Mouse (Mus musculus): ENCODE measurements around the gene Cstf3. TPM values are rescaled to one million over a fixed set of nuclear protein-coding genes. Genes with fewer than 3 reads are reported as not detected.

Cstf3 gene
- polyA plus RNA-seq, 1 experiment from 2014 or later = 94.8 TPM

- H3K36me3 ChIP-seq (ENCODE audit: control insufficient read depth, insufficient read depth, low read length) = peaks cover 5% of the 10 kb centered on the region
- H3K9me3 ChIP-seq (ENCODE audit: control insufficient read depth, low read length) = no peaks in the 10 kb centered on the region
- H3K4me1 ChIP-seq (ENCODE audit: control insufficient read depth, insufficient read depth, low read length) = no peaks in the 10 kb centered on the region
- H3K9ac ChIP-seq (ENCODE audit: low read length) = no peak overlapping the region
- no peak overlapping the region for H3K4me3 ChIP-seq (ENCODE audit: low read depth, low read length)
- H3K27me3 ChIP-seq (ENCODE audit: control insufficient read depth, insufficient read depth, low read length) = no peaks in the 10 kb centered on the region
- DNase-seq (ENCODE audit: low spot score, missing footprints) (no peak), ATAC-seq (ENCODE audit: low FRiP score) (no peak)
- H3K4me2 ChIP-seq = no peak overlapping the region
- H3K27ac ChIP-seq (ENCODE audit: low read depth, low read length) = no peak overlapping the region
- WGBS = 92% methylated on average over 8 of the region's 8 CpGs
Observed at GRCm38 (mm10) chr2:104663372-104664100, 73.2 kb downstream of the Cstf3 start.

DNA sequence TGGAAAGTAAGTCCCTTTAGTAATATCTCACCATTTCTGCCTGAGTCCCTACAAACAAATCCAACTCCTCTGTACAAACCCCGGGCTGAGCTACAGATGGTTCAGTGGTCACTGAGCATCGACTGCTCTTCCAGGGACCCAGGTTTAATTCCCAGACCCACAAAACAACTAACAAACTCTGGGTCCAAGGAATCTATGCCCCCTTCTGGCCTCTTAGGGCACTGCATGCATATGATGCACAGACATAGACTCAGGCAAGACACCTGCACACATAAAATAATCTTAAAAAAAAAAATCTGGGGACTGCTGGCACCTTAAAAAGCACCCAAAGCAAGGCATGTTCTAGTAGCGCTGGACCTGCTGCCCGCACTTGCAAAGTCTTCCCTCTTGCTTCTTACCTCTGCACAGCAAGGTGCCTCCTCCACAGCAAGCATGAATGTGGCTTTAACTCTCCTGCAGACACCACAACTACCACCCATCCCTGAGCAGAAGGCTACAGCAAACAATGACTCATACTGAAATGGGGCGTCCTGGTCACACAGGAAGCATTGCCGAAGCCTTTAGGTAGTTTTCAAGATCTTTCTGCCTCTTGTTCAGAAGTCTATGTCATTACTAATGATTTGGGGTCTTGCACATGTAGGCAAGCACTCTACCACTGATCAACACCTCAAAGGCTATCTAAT, 78.9 kb downstream of the Cstf3 start:
- peaks cover 3% of the 10 kb centered on the region; the same call in 1 of the 2 replicates for H3K36me3 ChIP-seq (ENCODE audit: control insufficient read depth, insufficient read depth, low read length)
- H3K27ac ChIP-seq (ENCODE audit: low read depth, low read length) = no peak overlapping the region
- no peaks in the 10 kb centered on the region for H3K27me3 ChIP-seq (ENCODE audit: control insufficient read depth, insufficient read depth, low read length)
- H3K9ac ChIP-seq (ENCODE audit: low read length) = no peak overlapping the region
- no peaks in the 10 kb centered on the region for H3K9me3 ChIP-seq (ENCODE audit: control insufficient read depth, low read length)
- ATAC-seq (ENCODE audit: low FRiP score) (no peak), DNase-seq (ENCODE audit: low spot score, missing footprints) (no peak)
- no peak overlapping the region for H3K4me3 ChIP-seq (ENCODE audit: low read depth, low read length)
- H3K4me2 ChIP-seq = no peak overlapping the region
- WGBS = 85% methylated on average over 6 of the region's 6 CpGs
- no peaks in the 10 kb centered on the region for H3K4me1 ChIP-seq (ENCODE audit: control insufficient read depth, insufficient read depth, low read length)

DNA sequence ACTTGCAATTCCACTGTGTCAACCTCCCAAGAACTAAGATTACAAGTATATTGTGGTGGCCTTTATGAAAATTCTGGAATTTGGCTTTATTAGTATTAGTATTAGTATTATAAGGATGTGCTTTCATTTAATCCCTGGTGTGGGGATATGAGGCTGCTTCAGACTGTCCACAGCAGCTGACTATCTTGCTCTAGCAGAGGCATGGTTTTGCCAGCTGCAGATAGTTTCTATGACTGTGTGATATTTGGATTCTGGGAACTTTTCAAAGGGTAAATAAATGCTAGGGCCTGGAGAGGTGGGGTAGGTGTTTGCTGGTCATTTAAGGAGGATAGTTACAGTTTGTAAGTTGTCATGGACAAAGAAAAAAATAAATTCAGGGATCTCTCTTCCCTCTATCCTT, 81.4 kb downstream of the Cstf3 start:
- Histone ChIP-seq H3K27me3 (ENCODE audit: control insufficient read depth, insufficient read depth, low read length) (no peaks in the 10 kb centered on the region), H3K27ac (ENCODE audit: low read depth, low read length) (no peak overlapping the region), H3K4me2 (no peak overlapping the region), H3K4me1 (ENCODE audit: control insufficient read depth, insufficient read depth, low read length) (no peaks in the 10 kb centered on the region), H3K9me3 (ENCODE audit: control insufficient read depth, low read length) (no peaks in the 10 kb centered on the region), H3K4me3 (ENCODE audit: low read depth, low read length) (no peak overlapping the region), H3K9ac (ENCODE audit: low read length) (no peak overlapping the region), H3K36me3 (ENCODE audit: control insufficient read depth, insufficient read depth, low read length) (no peaks in the 10 kb centered on the region)
- ATAC-seq (ENCODE audit: low FRiP score) (no peak), DNase-seq (ENCODE audit: low spot score, missing footprints) (no peak)

- Histone ChIP-seq H3K27ac (ENCODE audit: low read depth, low read length) (no peak overlapping the region), H3K4me1 (ENCODE audit: control insufficient read depth, insufficient read depth, low read length) (no peaks in the 10 kb centered on the region), H3K9me3 (ENCODE audit: control insufficient read depth, low read length) (no peaks in the 10 kb centered on the region), H3K9ac (ENCODE audit: low read length) (no peak overlapping the region), H3K36me3 (ENCODE audit: control insufficient read depth, insufficient read depth, low read length) (peaks cover 4% of the 10 kb centered on the region; the same call in 1 of the 2 replicates), H3K27me3 (ENCODE audit: control insufficient read depth, insufficient read depth, low read length) (no peaks in the 10 kb centered on the region), H3K4me3 (ENCODE audit: low read depth, low read length) (no peak overlapping the region), H3K4me2 (no peak overlapping the region)
- ATAC-seq (ENCODE audit: low FRiP score) (no peak), DNase-seq (ENCODE audit: low spot score, missing footprints) (no peak)
- WGBS = 89% methylated on average over 3 of the region's 3 CpGs
Observed at GRCm38 (mm10) chr2:104677326-104677725, 87.0 kb downstream of the Cstf3 start.

- no peaks in the 10 kb centered on the region for H3K27me3 ChIP-seq (ENCODE audit: control insufficient read depth, insufficient read depth, low read length)
- peaks cover 9% of the 10 kb centered on the region for H3K36me3 ChIP-seq (ENCODE audit: control insufficient read depth, insufficient read depth, low read length)
- no peak overlapping the region for H3K9ac ChIP-seq (ENCODE audit: low read length)
- 92% methylated on average over 4 of the region's 4 CpGs for WGBS
- H3K4me2 ChIP-seq = no peak overlapping the region
- H3K4me3 ChIP-seq (ENCODE audit: low read depth, low read length) = no peak overlapping the region
- no peak for DNase-seq (ENCODE audit: low spot score, missing footprints)
- H3K9me3 ChIP-seq (ENCODE audit: control insufficient read depth, low read length) = no peaks in the 10 kb centered on the region
- no peaks in the 10 kb centered on the region for H3K4me1 ChIP-seq (ENCODE audit: control insufficient read depth, insufficient read depth, low read length)
- ATAC-seq (ENCODE audit: low FRiP score) = no peak
- H3K27ac ChIP-seq (ENCODE audit: low read depth, low read length) = no peak overlapping the region
Observed at GRCm38 (mm10) chr2:104684771-104685170, 94.4 kb downstream of the Cstf3 start.

GRCm38 (mm10) chr2:104685418-104685817, 95.1 kb downstream of the Cstf3 start:
- 13% methylated on average over 13 of the region's 13 CpGs for WGBS
- peaks cover 9% of the 10 kb centered on the region for H3K36me3 ChIP-seq (ENCODE audit: control insufficient read depth, insufficient read depth, low read length)
- H3K4me1 ChIP-seq (ENCODE audit: control insufficient read depth, insufficient read depth, low read length) = no peaks in the 10 kb centered on the region
- DNase-seq (ENCODE audit: low spot score, missing footprints) = peak; percentile 97
- no peak overlapping the region for H3K9ac ChIP-seq (ENCODE audit: low read length)
- ATAC-seq (ENCODE audit: low FRiP score) = peak; percentile 93
- no peak overlapping the region for H3K4me2 ChIP-seq
- H3K4me3 ChIP-seq (ENCODE audit: low read depth, low read length) = no peak overlapping the region
- no peak overlapping the region for H3K27ac ChIP-seq (ENCODE audit: low read depth, low read length)
- H3K27me3 ChIP-seq (ENCODE audit: control insufficient read depth, insufficient read depth, low read length) = no peaks in the 10 kb centered on the region
- H3K9me3 ChIP-seq (ENCODE audit: control insufficient read depth, low read length) = no peaks in the 10 kb centered on the region

- peaks cover 5% of the 10 kb centered on the region for H3K36me3 ChIP-seq (ENCODE audit: control insufficient read depth, insufficient read depth, low read length)
- no peak overlapping the region for H3K27ac ChIP-seq (ENCODE audit: low read depth, low read length)
- H3K27me3 ChIP-seq (ENCODE audit: control insufficient read depth, insufficient read depth, low read length) = no peaks in the 10 kb centered on the region
- no peak overlapping the region for H3K4me3 ChIP-seq (ENCODE audit: low read depth, low read length)
- H3K4me2 ChIP-seq = no peak overlapping the region
- no peak overlapping the region for H3K9ac ChIP-seq (ENCODE audit: low read length)
- ATAC-seq (ENCODE audit: low FRiP score) (no peak), DNase-seq (ENCODE audit: low spot score, missing footprints) (no peak)
- WGBS = 65% methylated on average over 3 of the region's 3 CpGs
- H3K9me3 ChIP-seq (ENCODE audit: control insufficient read depth, low read length) = no peaks in the 10 kb centered on the region
- no peaks in the 10 kb centered on the region for H3K4me1 ChIP-seq (ENCODE audit: control insufficient read depth, insufficient read depth, low read length)
Observed at GRCm38 (mm10) chr2:104687261-104687660, 96.9 kb downstream of the Cstf3 start.

- peaks cover 5% of the 10 kb centered on the region for H3K36me3 ChIP-seq (ENCODE audit: control insufficient read depth, insufficient read depth, low read length)
- no peaks in the 10 kb centered on the region for H3K4me1 ChIP-seq (ENCODE audit: control insufficient read depth, insufficient read depth, low read length)
- DNase-seq (ENCODE audit: low spot score, missing footprints) = no peak
- H3K9me3 ChIP-seq (ENCODE audit: control insufficient read depth, low read length) = no peaks in the 10 kb centered on the region
- no peak overlapping the region for H3K4me2 ChIP-seq
- H3K27ac ChIP-seq (ENCODE audit: low read depth, low read length) = no peak overlapping the region
- ATAC-seq (ENCODE audit: low FRiP score) = no peak
- no peak overlapping the region for H3K9ac ChIP-seq (ENCODE audit: low read length)
- H3K4me3 ChIP-seq (ENCODE audit: low read depth, low read length) = no peak overlapping the region
- H3K27me3 ChIP-seq (ENCODE audit: control insufficient read depth, insufficient read depth, low read length) = no peaks in the 10 kb centered on the region
- 85% methylated on average over 3 of the region's 3 CpGs for WGBS
Observed at GRCm38 (mm10) chr2:104688321-104688720, 98.0 kb downstream of the Cstf3 start.

DNA sequence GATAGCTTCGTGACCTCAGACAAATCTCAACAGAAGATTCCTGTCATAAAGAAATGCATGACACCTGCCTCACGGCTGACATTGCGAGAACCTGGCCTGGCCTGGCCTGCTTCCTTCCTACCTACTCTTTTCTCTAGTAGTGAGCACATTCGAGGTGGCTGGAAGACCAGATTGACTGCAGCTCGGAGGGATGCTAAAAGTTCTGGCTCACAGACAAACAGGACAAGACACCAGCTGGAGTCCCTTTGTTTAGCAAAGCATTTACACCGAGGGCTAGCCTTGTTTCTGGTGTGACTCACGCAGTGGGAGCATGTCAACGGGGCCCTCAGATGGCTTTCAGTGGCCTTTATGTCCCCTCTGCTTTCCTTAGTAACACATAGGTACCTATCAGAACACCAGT, 98.4 kb downstream of the Cstf3 start:
- Histone ChIP-seq H3K36me3 (ENCODE audit: control insufficient read depth, insufficient read depth, low read length) (peaks cover 3% of the 10 kb centered on the region), H3K27ac (ENCODE audit: low read depth, low read length) (no peak overlapping the region), H3K4me2 (no peak overlapping the region), H3K4me3 (ENCODE audit: low read depth, low read length) (no peak overlapping the region), H3K9ac (ENCODE audit: low read length) (no peak overlapping the region), H3K4me1 (ENCODE audit: control insufficient read depth, insufficient read depth, low read length) (no peaks in the 10 kb centered on the region), H3K27me3 (ENCODE audit: control insufficient read depth, insufficient read depth, low read length) (no peaks in the 10 kb centered on the region), H3K9me3 (ENCODE audit: control insufficient read depth, low read length) (no peaks in the 10 kb centered on the region)
- no peak for DNase-seq (ENCODE audit: low spot score, missing footprints)
- WGBS = 81% methylated on average over 8 of the region's 8 CpGs
- ATAC-seq (ENCODE audit: low FRiP score) = no peak

Measured in midbrain, embryonic 11.5 days (tissue).